ENCODE assay signal across 8 mouse cellular contexts in the genomic region with DNA sequence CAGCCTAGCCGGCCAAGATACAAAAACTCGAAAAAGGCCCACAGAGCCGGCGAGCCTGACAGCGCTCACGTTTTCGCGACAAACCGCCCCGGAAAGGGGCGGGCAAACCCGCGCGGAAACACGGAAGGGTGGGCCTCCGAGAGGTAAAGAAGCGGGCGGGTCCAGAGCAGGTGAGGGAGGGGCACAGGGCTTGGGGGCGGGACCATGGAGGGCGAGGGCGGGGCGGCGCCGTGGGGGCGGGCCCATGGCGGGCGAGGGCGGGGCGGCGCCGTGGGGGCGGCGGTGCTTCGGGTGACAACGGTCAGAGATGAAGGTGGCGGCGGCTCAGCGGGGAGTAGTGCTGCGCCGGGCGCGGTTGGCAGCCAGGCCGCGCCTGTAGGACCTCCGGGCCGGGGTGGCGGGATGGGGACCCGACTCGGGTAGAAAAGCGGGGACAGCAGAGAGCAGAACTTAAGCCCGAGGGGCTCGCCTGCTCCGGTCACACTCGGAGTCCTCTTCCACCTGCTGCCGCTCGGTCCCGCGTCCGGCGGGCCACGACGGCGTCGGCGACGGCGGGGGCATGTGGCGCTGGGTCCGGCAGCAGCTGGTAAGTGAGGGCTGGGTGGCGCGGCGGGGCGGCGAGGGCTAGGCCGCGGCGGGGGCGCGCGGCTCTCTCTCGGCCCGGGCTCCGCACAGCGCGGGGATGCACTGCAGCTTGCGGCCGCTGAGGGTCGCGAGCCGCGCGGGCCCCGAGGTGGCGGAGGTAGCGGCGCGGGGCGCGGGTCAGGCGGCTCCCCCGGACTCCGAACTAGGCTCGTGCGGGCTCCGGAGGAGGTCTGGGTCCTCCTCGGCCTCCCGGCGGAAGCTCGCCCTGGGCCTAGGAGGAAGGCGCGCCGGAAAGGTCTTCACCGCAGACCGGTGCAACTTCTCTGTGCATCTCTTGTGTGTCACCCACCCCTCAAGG. TPM values are rescaled to one million over a fixed set of nuclear protein-coding genes. Genes with fewer than 3 reads are reported as not detected.
DNase-seq lines count a peak whose midpoint lies in the region; ATAC-seq lines count a peak whose summit lies in the region.

A gene (plus strand): TSS at position 282 of the 943 bp plus-strand sequence.

- WGBS in embryonic facial prominence, embryonic 11.5 days = under 1% methylated on average over 66 of the region's 114 CpGs
- WGBS in limb, embryonic 13.5 days = under 1% methylated on average over 93 of the region's 114 CpGs
- WGBS in midbrain, embryonic 16.5 days = under 1% methylated on average over 79 of the region's 114 CpGs

- H3K27ac ChIP-seq in embryonic facial prominence, embryonic 11.5 days (replicated peaks; ENCODE audit: low read depth, low read length) = peak within 1 kb of the TSS; percentile 85
- peak within 1 kb of the TSS; percentile 89 for H3K27ac ChIP-seq in limb, embryonic 13.5 days
- H3K27ac ChIP-seq in midbrain, embryonic 16.5 days (ENCODE audit: low read length) = peak within 1 kb of the TSS; percentile 87

- no peaks in the 10 kb centered on the region for H3K9me3 ChIP-seq in embryonic facial prominence, embryonic 11.5 days (replicated peaks; ENCODE audit: control insufficient read depth, low read length)
- no peaks in the 10 kb centered on the region for H3K9me3 ChIP-seq in limb, embryonic 13.5 days
- no peaks in the 10 kb centered on the region for H3K9me3 ChIP-seq in midbrain, embryonic 16.5 days (replicated peaks; ENCODE audit: control insufficient read depth, low read length, poor library complexity, severe bottlenecking)

- peak; percentile 58 for DNase-seq in layer of hippocampus, adult 11-12 months (ENCODE audit: low spot score)
- DNase-seq in layer of hippocampus, adult 9-10 months (ENCODE audit: low spot score) = no peak
- peak; percentile 91 for DNase-seq in embryonic facial prominence, embryonic 11.5 days (ENCODE audit: low spot score)
- peak; percentile 98 for DNase-seq in heart, adult 11 months
- peak; percentile 88 for DNase-seq in kidney, adult 18-20 months
- DNase-seq in spleen, postnatal 10 days (ENCODE audit: low spot score in 2 of 2) = peak; percentile 83 to 89

- no peaks in the 10 kb centered on the region for H3K27me3 ChIP-seq in embryonic facial prominence, embryonic 11.5 days (ENCODE audit: control insufficient read depth, insufficient read depth, low read length)
- no peaks in the 10 kb centered on the region for H3K27me3 ChIP-seq in limb, embryonic 13.5 days
- no peaks in the 10 kb centered on the region for H3K27me3 ChIP-seq in midbrain, embryonic 16.5 days (ENCODE audit: control insufficient read depth, insufficient read depth, low read depth, low read length)

- H3K4me2 ChIP-seq in embryonic facial prominence, embryonic 11.5 days (ENCODE audit: low read depth, low read length) = peak within 1 kb of the TSS; percentile 54
- H3K4me2 ChIP-seq in limb, embryonic 13.5 days (replicated peaks) = peak within 1 kb of the TSS; percentile 75
- H3K4me2 ChIP-seq in midbrain, embryonic 16.5 days (ENCODE audit: low read length) = peak within 1 kb of the TSS; percentile 70

- H3K9ac ChIP-seq in embryonic facial prominence, embryonic 11.5 days (replicated peaks; ENCODE audit: low read length) = peak within 1 kb of the TSS; percentile 86
- peak within 1 kb of the TSS; percentile 88 for H3K9ac ChIP-seq in limb, embryonic 13.5 days
- H3K9ac ChIP-seq in midbrain, embryonic 16.5 days (ENCODE audit: low read depth, low read length) = peak within 1 kb of the TSS; percentile 95

- H3K36me3 ChIP-seq in embryonic facial prominence, embryonic 11.5 days (replicated peaks; ENCODE audit: control insufficient read depth, insufficient read depth, low read depth, low read length) = no peaks in the 10 kb centered on the region
- no peaks in the 10 kb centered on the region for H3K36me3 ChIP-seq in limb, embryonic 13.5 days
- no peaks in the 10 kb centered on the region for H3K36me3 ChIP-seq in midbrain, embryonic 16.5 days (ENCODE audit: control insufficient read depth, insufficient read depth, low read length)

- ATAC-seq in embryonic facial prominence, embryonic 11.5 days (replicated peaks; ENCODE audit: insufficient number of reproducible peaks, low FRiP score, low TSS enrichment, low read depth) = peak; percentile 96
- peak; percentile 93 for ATAC-seq in limb, embryonic 13.5 days (ENCODE audit: low FRiP score, low read depth)
- ATAC-seq in midbrain, embryonic 16.5 days = peak; percentile 96

- H3K4me1 ChIP-seq in embryonic facial prominence, embryonic 11.5 days (ENCODE audit: control insufficient read depth, insufficient read depth, low read length) = no peaks in the 10 kb centered on the region
- H3K4me1 ChIP-seq in limb, embryonic 13.5 days = 0 out of 2 replicates have a peak, but pooled peaks cover 7% of the 10 kb centered on the region
- peaks cover 8% of the 10 kb centered on the region for H3K4me1 ChIP-seq in midbrain, embryonic 16.5 days (ENCODE audit: control insufficient read depth, insufficient read depth, low read length)

- H3K4me3 ChIP-seq in embryonic facial prominence, embryonic 11.5 days (ENCODE audit: low read depth, low read length) = peak within 1 kb of the TSS; percentile 82
- H3K4me3 ChIP-seq in limb, embryonic 13.5 days = peak within 1 kb of the TSS; percentile 85
- peak within 1 kb of the TSS; percentile 96 for H3K4me3 ChIP-seq in midbrain, embryonic 16.5 days (ENCODE audit: low read depth, low read length)

RNA-seq across cellular contexts. Expression of the gene that starts here (rescaled TPM):
- polyA plus RNA-seq in embryonic facial prominence, embryonic 11.5 days (2014; fragmentation: Nextera tagmentation; extraction: Ambion mirVana) = 32.4 and 34.6 TPM in 2 replicates
- polyA plus RNA-seq in limb, embryonic 13.5 days (2015; fragmentation: Nextera tagmentation; extraction: Ambion mirVana) = 28.2 and 30.4 TPM in 2 replicates
- polyA plus RNA-seq in midbrain, embryonic 16.5 days (2015; fragmentation: Nextera tagmentation; extraction: Ambion mirVana) = 40.0 and 44.3 TPM in 2 replicates
